Mouse (Mus musculus): Measurements from ENCODE around the gene Acat2. TPM values are rescaled to one million over a fixed set of nuclear protein-coding genes. Genes with fewer than 3 reads are reported as not detected.
"Not testable (repeated sequence)": the region's sequence is repeated elsewhere in the genome, so short reads cannot be mapped to it uniquely, and the experiment has no call there.

The Acat2 gene
- polyA plus RNA-seq, 1 experiment from 2014 or later = 39.1 TPM

GRCm38 (mm10) chr17:12967173-12967572 lies 6.6 kb upstream of the Acat2 start:
- DNase-seq (no peak), ATAC-seq (no peak)
- no peak overlapping the region for H3K9ac ChIP-seq (replicated peaks)
- TF ChIP-seq EP300 (IDR thresholded peaks at IDR 0.05; ENCODE audit: low read depth) = no peak
- TF ChIP-seq CTCF (IDR thresholded peaks at IDR 0.05; ENCODE audit: low read depth) = no peak
- no peak overlapping the region for H3K27ac ChIP-seq (ENCODE audit: low read depth)
- no peaks in the 10 kb centered on the region for H3K27me3 ChIP-seq (ENCODE audit: insufficient read depth, low read length)
- WGBS (ENCODE audit: insufficient replicate concordance) = 94% methylated on average over 2 of the region's 2 CpGs
- no peak overlapping the region for H3K4me2 ChIP-seq (ENCODE audit: low read depth, low read length)
- no peaks in the 10 kb centered on the region for H3K9me3 ChIP-seq (ENCODE audit: low read length)
- H3K36me3 ChIP-seq (replicated peaks; ENCODE audit: insufficient read depth, low read length) = peaks cover 38% of the 10 kb centered on the region
- H3K4me1 ChIP-seq (ENCODE audit: insufficient read depth) = no peaks in the 10 kb centered on the region
- no peak overlapping the region for H3K4me3 ChIP-seq (ENCODE audit: low read depth, low read length)

- no peak for TF ChIP-seq CTCF (IDR thresholded peaks at IDR 0.05; ENCODE audit: low read depth)
- no peak for TF ChIP-seq EP300 (IDR thresholded peaks at IDR 0.05; ENCODE audit: low read depth)
- Histone ChIP-seq H3K4me1 (ENCODE audit: insufficient read depth) (peaks cover 6% of the 10 kb centered on the region), H3K4me2 (ENCODE audit: low read depth, low read length) (no peak overlapping the region), H3K9ac (replicated peaks) (no peak overlapping the region), H3K4me3 (ENCODE audit: low read depth, low read length) (no peak overlapping the region), H3K27me3 (ENCODE audit: insufficient read depth, low read length) (no peaks in the 10 kb centered on the region), H3K27ac (ENCODE audit: low read depth) (no peak overlapping the region), H3K36me3 (replicated peaks; ENCODE audit: insufficient read depth, low read length) (peaks cover 19% of the 10 kb centered on the region), H3K9me3 (ENCODE audit: low read length) (no peaks in the 10 kb centered on the region)
- DNase-seq = no peak
- 68% methylated on average over 3 of the region's 3 CpGs for WGBS (ENCODE audit: insufficient replicate concordance)
- ATAC-seq = no peak
Measured at GRCm38 (mm10) chr17:12963476-12963875, 2.9 kb upstream of the Acat2 start.

- H3K27ac ChIP-seq (ENCODE audit: low read depth); H3K4me1 ChIP-seq (ENCODE audit: insufficient read depth); H3K4me3 ChIP-seq (ENCODE audit: low read depth, low read length); ATAC-seq; H3K9ac ChIP-seq (replicated peaks); H3K4me2 ChIP-seq (ENCODE audit: low read depth, low read length); H3K27me3 ChIP-seq (ENCODE audit: insufficient read depth, low read length); DNase-seq; H3K9me3 ChIP-seq (ENCODE audit: low read length): not testable (repeated sequence)
- H3K36me3 ChIP-seq (replicated peaks; ENCODE audit: insufficient read depth, low read length) = peaks cover 13% of the 10 kb centered on the region
- WGBS (ENCODE audit: insufficient replicate concordance) = 10% methylated on average over 1 of the region's 2 CpGs
Measured at GRCm38 (mm10) chr17:12959377-12959776, 1.2 kb downstream of the Acat2 start.

GRCm38 (mm10) chr17:12956664-12957063 lies 3.9 kb downstream of the Acat2 start:
- Histone ChIP-seq H3K27me3 (ENCODE audit: insufficient read depth, low read length) (no peaks in the 10 kb centered on the region), H3K9me3 (ENCODE audit: low read length) (no peaks in the 10 kb centered on the region), H3K9ac (replicated peaks) (no peak overlapping the region), H3K4me3 (ENCODE audit: low read depth, low read length) (no peak overlapping the region), H3K4me1 (ENCODE audit: insufficient read depth) (peaks cover 6% of the 10 kb centered on the region), H3K27ac (ENCODE audit: low read depth) (no peak overlapping the region), H3K36me3 (replicated peaks; ENCODE audit: insufficient read depth, low read length) (peaks cover 13% of the 10 kb centered on the region), H3K4me2 (ENCODE audit: low read depth, low read length) (no peak overlapping the region)
- WGBS (ENCODE audit: insufficient replicate concordance) = 91% methylated on average over 8 of the region's 8 CpGs
- ATAC-seq (no peak), DNase-seq (no peak)
- no peak for TF ChIP-seq CTCF (IDR thresholded peaks at IDR 0.05; ENCODE audit: low read depth)
- TF ChIP-seq EP300 (IDR thresholded peaks at IDR 0.05; ENCODE audit: low read depth) = no peak

- Histone ChIP-seq H3K27me3 (ENCODE audit: insufficient read depth, low read length) (no peaks in the 10 kb centered on the region), H3K4me3 (ENCODE audit: low read depth, low read length) (no peak overlapping the region), H3K36me3 (replicated peaks; ENCODE audit: insufficient read depth, low read length) (peaks cover 20% of the 10 kb centered on the region), H3K9me3 (ENCODE audit: low read length) (no peaks in the 10 kb centered on the region), H3K9ac (replicated peaks) (no peak overlapping the region), H3K27ac (ENCODE audit: low read depth) (no peak overlapping the region), H3K4me1 (ENCODE audit: insufficient read depth) (no peaks in the 10 kb centered on the region), H3K4me2 (ENCODE audit: low read depth, low read length) (no peak overlapping the region)
- ATAC-seq (no peak), DNase-seq (no peak)
- TF ChIP-seq EP300 (IDR thresholded peaks at IDR 0.05; ENCODE audit: low read depth) (no peak), CTCF (IDR thresholded peaks at IDR 0.05; ENCODE audit: low read depth) (no peak)
- 87% methylated on average over 5 of the region's 5 CpGs for WGBS (ENCODE audit: insufficient replicate concordance)
Measured at GRCm38 (mm10) chr17:12949669-12950068, 10.9 kb downstream of the Acat2 start.

- H3K4me3 ChIP-seq (ENCODE audit: low read depth, low read length) = no peak overlapping the region
- no peak overlapping the region for H3K9ac ChIP-seq (replicated peaks)
- no peak overlapping the region for H3K27ac ChIP-seq (ENCODE audit: low read depth)
- 82% methylated on average over 6 of the region's 6 CpGs for WGBS (ENCODE audit: insufficient replicate concordance)
- H3K27me3 ChIP-seq (ENCODE audit: insufficient read depth, low read length) = no peaks in the 10 kb centered on the region
- peaks cover 11% of the 10 kb centered on the region; the same call in 1 of the 2 replicates for H3K36me3 ChIP-seq (replicated peaks; ENCODE audit: insufficient read depth, low read length)
- peaks cover 8% of the 10 kb centered on the region for H3K4me1 ChIP-seq (ENCODE audit: insufficient read depth)
- no peak overlapping the region for H3K4me2 ChIP-seq (ENCODE audit: low read depth, low read length)
- ATAC-seq (no peak), DNase-seq (no peak)
- H3K9me3 ChIP-seq (ENCODE audit: low read length) = no peaks in the 10 kb centered on the region
- TF ChIP-seq EP300 (IDR thresholded peaks at IDR 0.05; ENCODE audit: low read depth) = no peak
- TF ChIP-seq CTCF (IDR thresholded peaks at IDR 0.05; ENCODE audit: low read depth) = no peak
Measured at GRCm38 (mm10) chr17:12942459-12943162, 17.9 kb downstream of the Acat2 start.
